Mouse (Mus musculus): ENCODE measurements around the gene Scimp. TPM values are rescaled to one million over a fixed set of nuclear protein-coding genes. Genes with fewer than 3 reads are reported as not detected.

The Scimp gene
- polyA plus RNA-seq, 1 experiment from 2014 or later: 0.35 TPM

- Histone ChIP-seq H3K27ac (no peak overlapping the region), H3K9ac (no peak overlapping the region), H3K36me3 (no peaks in the 10 kb centered on the region), H3K9me3 (no peaks in the 10 kb centered on the region), H3K4me3 (replicated peaks) (no peak overlapping the region), H3K27me3 (replicated peaks) (no peaks in the 10 kb centered on the region), H3K4me1 (no peaks in the 10 kb centered on the region), H3K4me2 (no peak overlapping the region)
- WGBS: 25% methylated on average over 1 of the region's 1 CpGs
- no peak for ATAC-seq (ENCODE audit: insufficient read depth, low FRiP score, low read depth)
Observed at GRCm38 (mm10) chr11:70809011-70809410, 3.4 kb downstream of the Scimp start.

GRCm38 (mm10) chr11:70808101-70808500 lies 4.3 kb downstream of the Scimp start:
- Histone ChIP-seq H3K4me1 (no peaks in the 10 kb centered on the region), H3K4me3 (replicated peaks) (no peak overlapping the region), H3K9me3 (no peaks in the 10 kb centered on the region), H3K36me3 (no peaks in the 10 kb centered on the region), H3K27ac (no peak overlapping the region), H3K9ac (no peak overlapping the region), H3K27me3 (replicated peaks) (no peaks in the 10 kb centered on the region), H3K4me2 (no peak overlapping the region)
- ATAC-seq (ENCODE audit: insufficient read depth, low FRiP score, low read depth): no peak
- 64% methylated on average over 3 of the region's 3 CpGs for WGBS

GRCm38 (mm10) chr11:70807630-70808029 lies 4.8 kb downstream of the Scimp start:
- Histone ChIP-seq H3K9ac (no peak overlapping the region), H3K4me1 (no peaks in the 10 kb centered on the region), H3K4me2 (no peak overlapping the region), H3K9me3 (no peaks in the 10 kb centered on the region), H3K27ac (no peak overlapping the region), H3K27me3 (replicated peaks) (no peaks in the 10 kb centered on the region), H3K36me3 (no peaks in the 10 kb centered on the region), H3K4me3 (replicated peaks) (no peak overlapping the region)
- WGBS: 84% methylated on average over 4 of the region's 4 CpGs
- ATAC-seq (ENCODE audit: insufficient read depth, low FRiP score, low read depth): no peak

GRCm38 (mm10) chr11:70806697-70807096 lies 5.7 kb downstream of the Scimp start:
- no peaks in the 10 kb centered on the region for H3K4me1 ChIP-seq
- no peak for ATAC-seq (ENCODE audit: insufficient read depth, low FRiP score, low read depth)
- H3K9me3 ChIP-seq: no peaks in the 10 kb centered on the region
- H3K4me3 ChIP-seq (replicated peaks): no peak overlapping the region
- H3K36me3 ChIP-seq: no peaks in the 10 kb centered on the region
- H3K4me2 ChIP-seq: no peak overlapping the region
- H3K27ac ChIP-seq: no peak overlapping the region
- H3K9ac ChIP-seq: no peak overlapping the region
- WGBS: 85% methylated on average over 4 of the region's 4 CpGs
- H3K27me3 ChIP-seq (replicated peaks): no peaks in the 10 kb centered on the region

GRCm38 (mm10) chr11:70805641-70806175 lies 6.7 kb downstream of the Scimp start:
- Histone ChIP-seq H3K9ac (no peak overlapping the region), H3K4me1 (no peaks in the 10 kb centered on the region), H3K27ac (no peak overlapping the region), H3K36me3 (no peaks in the 10 kb centered on the region), H3K27me3 (replicated peaks) (no peaks in the 10 kb centered on the region), H3K4me2 (peak overlapping the region; percentile 21; the same call in 1 of the 2 replicates), H3K4me3 (replicated peaks) (no peak overlapping the region), H3K9me3 (no peaks in the 10 kb centered on the region)
- ATAC-seq (ENCODE audit: insufficient read depth, low FRiP score, low read depth): no peak
- 76% methylated on average over 8 of the region's 8 CpGs for WGBS

GRCm38 (mm10) chr11:70804395-70804794 lies 8.0 kb downstream of the Scimp start:
- ATAC-seq (ENCODE audit: insufficient read depth, low FRiP score, low read depth): no peak

GRCm38 (mm10) chr11:70803711-70804200 lies 8.6 kb downstream of the Scimp start:
- WGBS: 64% methylated on average over 6 of the region's 6 CpGs
- Histone ChIP-seq H3K27ac (no peak overlapping the region), H3K4me2 (no peak overlapping the region), H3K4me1 (no peaks in the 10 kb centered on the region), H3K4me3 (replicated peaks) (no peak overlapping the region), H3K36me3 (no peaks in the 10 kb centered on the region), H3K27me3 (replicated peaks) (no peaks in the 10 kb centered on the region), H3K9ac (no peak overlapping the region), H3K9me3 (no peaks in the 10 kb centered on the region)
- no peak for ATAC-seq (ENCODE audit: insufficient read depth, low FRiP score, low read depth)

More at GRCm38 (mm10) chr11:70804395-70804794, 8.0 kb downstream of the Scimp start:
- H3K27ac ChIP-seq: no peak overlapping the region
- no peak overlapping the region for H3K4me3 ChIP-seq (replicated peaks)
- H3K27me3 ChIP-seq (replicated peaks): no peaks in the 10 kb centered on the region
- no peaks in the 10 kb centered on the region for H3K36me3 ChIP-seq
- 74% methylated on average over 3 of the region's 3 CpGs for WGBS
- no peaks in the 10 kb centered on the region for H3K4me1 ChIP-seq
- no peaks in the 10 kb centered on the region for H3K9me3 ChIP-seq
- no peak overlapping the region for H3K4me2 ChIP-seq
- H3K9ac ChIP-seq: no peak overlapping the region

GRCm38 (mm10) chr11:70802865-70803261 lies 9.5 kb downstream of the Scimp start:
- no peak overlapping the region for H3K9ac ChIP-seq
- no peak overlapping the region for H3K4me3 ChIP-seq (replicated peaks)
- H3K36me3 ChIP-seq: no peaks in the 10 kb centered on the region
- no peaks in the 10 kb centered on the region for H3K4me1 ChIP-seq
- H3K27me3 ChIP-seq (replicated peaks): no peaks in the 10 kb centered on the region
- ATAC-seq (ENCODE audit: insufficient read depth, low FRiP score, low read depth): no peak
- no peak overlapping the region for H3K4me2 ChIP-seq
- 66% methylated on average over 2 of the region's 2 CpGs for WGBS
- no peak overlapping the region for H3K27ac ChIP-seq
- H3K9me3 ChIP-seq: no peaks in the 10 kb centered on the region

GRCm38 (mm10) chr11:70802208-70802864 lies 10.1 kb downstream of the Scimp start:
- Histone ChIP-seq H3K9ac (no peak overlapping the region), H3K9me3 (no peaks in the 10 kb centered on the region), H3K36me3 (no peaks in the 10 kb centered on the region), H3K4me1 (no peaks in the 10 kb centered on the region), H3K4me3 (replicated peaks) (no peak overlapping the region), H3K4me2 (no peak overlapping the region), H3K27ac (no peak overlapping the region), H3K27me3 (replicated peaks) (no peaks in the 10 kb centered on the region)
- ATAC-seq (ENCODE audit: insufficient read depth, low FRiP score, low read depth): no peak
- WGBS: 84% methylated on average over 2 of the region's 2 CpGs

GRCm38 (mm10) chr11:70792409-70792808 lies 20.0 kb downstream of the Scimp start:
- WGBS: 81% methylated on average over 1 of the region's 1 CpGs
- H3K9ac ChIP-seq: no peak overlapping the region
- H3K27ac ChIP-seq: no peak overlapping the region
- H3K9me3 ChIP-seq: no peaks in the 10 kb centered on the region
- no peak for ATAC-seq (ENCODE audit: insufficient read depth, low FRiP score, low read depth)
- H3K4me2 ChIP-seq: no peak overlapping the region
- H3K4me3 ChIP-seq (replicated peaks): no peak overlapping the region
- H3K36me3 ChIP-seq: no peaks in the 10 kb centered on the region
- no peaks in the 10 kb centered on the region for H3K27me3 ChIP-seq (replicated peaks)
- no peaks in the 10 kb centered on the region for H3K4me1 ChIP-seq

GRCm38 (mm10) chr11:70791676-70792075 lies 20.7 kb downstream of the Scimp start:
- H3K4me3 ChIP-seq (replicated peaks): no peak overlapping the region
- no peak overlapping the region for H3K4me2 ChIP-seq
- no peak for ATAC-seq (ENCODE audit: insufficient read depth, low FRiP score, low read depth)
- H3K36me3 ChIP-seq: no peaks in the 10 kb centered on the region
- no peaks in the 10 kb centered on the region for H3K9me3 ChIP-seq
- H3K27ac ChIP-seq: no peak overlapping the region
- H3K9ac ChIP-seq: no peak overlapping the region
- no peaks in the 10 kb centered on the region for H3K4me1 ChIP-seq
- WGBS: 75% methylated on average over 5 of the region's 5 CpGs
- no peaks in the 10 kb centered on the region for H3K27me3 ChIP-seq (replicated peaks)

GRCm38 (mm10) chr11:70790874-70791551 lies 21.4 kb downstream of the Scimp start:
- H3K4me1 ChIP-seq: no peaks in the 10 kb centered on the region
- no peak for ATAC-seq (ENCODE audit: insufficient read depth, low FRiP score, low read depth)
- H3K4me3 ChIP-seq (replicated peaks): no peak overlapping the region
- H3K27ac ChIP-seq: no peak overlapping the region
- no peaks in the 10 kb centered on the region for H3K36me3 ChIP-seq
- no peaks in the 10 kb centered on the region for H3K9me3 ChIP-seq
- H3K9ac ChIP-seq: no peak overlapping the region
- H3K4me2 ChIP-seq: no peak overlapping the region
- H3K27me3 ChIP-seq (replicated peaks): no peaks in the 10 kb centered on the region
- 61% methylated on average over 7 of the region's 7 CpGs for WGBS
